In genomic region chr4:129261196-129261595, GRCm38 (mm10) we compare ENCODE assay signal across 9 mouse cellular contexts. TPM values are rescaled to one million over a fixed set of nuclear protein-coding genes. Genes with fewer than 3 reads are reported as not detected.
A peak's percentile ranks its signal among the peaks of the same experiment; 100 is the strongest.
DNase-seq lines count a peak whose midpoint lies in the region; ATAC-seq and TF ChIP-seq lines count a peak whose summit lies in the region.
"Had no signal": no experiment of that assay in that cellular context is flagged by ENCODE, and none has a peak within 500 bp of the region (broad histone marks: within the 10 kb centered on the region; RNA-seq: fewer than 3 reads in every experiment).

Gene C77080 (minus strand): TSS chr4:129261404.

- TF ChIP-seq CTCF in heart, postnatal 0 days (IDR thresholded peaks at IDR 0.05; ENCODE audit: low read depth) = no peak

- 13% methylated on average over 3 of the region's 4 CpGs for WGBS in heart, postnatal 0 days
- 19% methylated on average over 2 of the region's 4 CpGs for WGBS in heart, embryonic 11.5 days (ENCODE audit: insufficient replicate concordance)
- WGBS in midbrain, embryonic 16.5 days = 0% methylated on average over 2 of the region's 4 CpGs
- WGBS in midbrain, embryonic 14.5 days = 7% methylated on average over 2 of the region's 4 CpGs
- 0% methylated on average over 3 of the region's 4 CpGs for WGBS in embryonic facial prominence, embryonic 11.5 days
- WGBS in stomach, embryonic 15.5 days = 25% methylated on average over 2 of the region's 4 CpGs

- H3K9ac ChIP-seq in heart, postnatal 0 days (replicated peaks; ENCODE audit: low read depth, low read length) = no peak within 1 kb of the TSS
- no peak within 1 kb of the TSS for H3K9ac ChIP-seq in heart, embryonic 11.5 days (ENCODE audit: low read depth, low read length)
- H3K9ac ChIP-seq in midbrain, embryonic 16.5 days (ENCODE audit: low read depth, low read length) = peak within 1 kb of the TSS; percentile 26; the same call in 1 of the 2 replicates
- no peak within 1 kb of the TSS for H3K9ac ChIP-seq in midbrain, embryonic 14.5 days (replicated peaks; ENCODE audit: low read length)
- H3K9ac ChIP-seq in embryonic facial prominence, embryonic 11.5 days (replicated peaks; ENCODE audit: low read length) = peak within 1 kb of the TSS; percentile 23; the same call in 1 of the 2 replicates
- no peak within 1 kb of the TSS for H3K9ac ChIP-seq in stomach, embryonic 15.5 days

- peak within 1 kb of the TSS; percentile 53; the same call in 1 of the 2 replicates for H3K27ac ChIP-seq in heart, postnatal 0 days (ENCODE audit: low read depth)
- no peak within 1 kb of the TSS for H3K27ac ChIP-seq in heart, embryonic 11.5 days (ENCODE audit: low read depth, low read length)
- no peak within 1 kb of the TSS for H3K27ac ChIP-seq in midbrain, embryonic 16.5 days (ENCODE audit: low read length)
- no peak within 1 kb of the TSS for H3K27ac ChIP-seq in midbrain, embryonic 14.5 days (replicated peaks; ENCODE audit: low read depth, low read length)
- H3K27ac ChIP-seq in embryonic facial prominence, embryonic 11.5 days (replicated peaks; ENCODE audit: low read depth, low read length) = no peak within 1 kb of the TSS
- peak within 1 kb of the TSS; percentile 31; the same call in 1 of the 2 replicates for H3K27ac ChIP-seq in stomach, embryonic 15.5 days

- DNase-seq in heart, postnatal 0 days (ENCODE audit: low spot score) = no peak
- DNase-seq in midbrain, embryonic 14.5 days = no peak
- peak; percentile 32 for DNase-seq in embryonic facial prominence, embryonic 11.5 days (ENCODE audit: low spot score)
- DNase-seq in gastrocnemius, postnatal 4 days (ENCODE audit: low spot score in 2 of 2) = no peak
- DNase-seq in kidney, postnatal 10 days = no peak
- DNase-seq: cerebellum, postnatal 14 days had no signal

- H3K4me2 ChIP-seq in heart, postnatal 0 days (ENCODE audit: low read depth, low read length) = no peak within 1 kb of the TSS
- H3K4me2 ChIP-seq in heart, embryonic 11.5 days = no peak within 1 kb of the TSS
- no peak within 1 kb of the TSS for H3K4me2 ChIP-seq in midbrain, embryonic 16.5 days (ENCODE audit: low read length)
- H3K4me2 ChIP-seq in midbrain, embryonic 14.5 days (ENCODE audit: low read length) = no peak within 1 kb of the TSS
- no peak within 1 kb of the TSS for H3K4me2 ChIP-seq in embryonic facial prominence, embryonic 11.5 days (ENCODE audit: low read depth, low read length)
- H3K4me2 ChIP-seq in stomach, embryonic 15.5 days = 0 out of 2 replicates have a peak within 1 kb of the TSS, but pooled peaks have one; percentile 24

- H3K27me3 ChIP-seq in heart, postnatal 0 days (ENCODE audit: control insufficient read depth, insufficient read depth, low read length) = no peaks in the 10 kb centered on the region
- peaks cover 37% of the 10 kb centered on the region for H3K27me3 ChIP-seq in heart, embryonic 11.5 days (ENCODE audit: control insufficient read depth, insufficient read depth, low read length)
- no peaks in the 10 kb centered on the region for H3K27me3 ChIP-seq in midbrain, embryonic 16.5 days (ENCODE audit: control insufficient read depth, insufficient read depth, low read depth, low read length)
- no peaks in the 10 kb centered on the region for H3K27me3 ChIP-seq in midbrain, embryonic 14.5 days (ENCODE audit: control insufficient read depth, insufficient read depth, low read length)
- no peaks in the 10 kb centered on the region for H3K27me3 ChIP-seq in embryonic facial prominence, embryonic 11.5 days (ENCODE audit: control insufficient read depth, insufficient read depth, low read length)
- H3K27me3 ChIP-seq in stomach, embryonic 15.5 days (replicated peaks) = no peaks in the 10 kb centered on the region

- no peaks in the 10 kb centered on the region for H3K36me3 ChIP-seq in heart, postnatal 0 days (replicated peaks; ENCODE audit: control insufficient read depth, insufficient read depth, low read length)
- H3K36me3 ChIP-seq in heart, embryonic 11.5 days (ENCODE audit: control insufficient read depth, insufficient read depth, low read length) = no peaks in the 10 kb centered on the region
- no peaks in the 10 kb centered on the region for H3K36me3 ChIP-seq in midbrain, embryonic 16.5 days (ENCODE audit: control insufficient read depth, insufficient read depth, low read length)
- no peaks in the 10 kb centered on the region for H3K36me3 ChIP-seq in midbrain, embryonic 14.5 days (ENCODE audit: control insufficient read depth, insufficient read depth, low read length)
- no peaks in the 10 kb centered on the region for H3K36me3 ChIP-seq in embryonic facial prominence, embryonic 11.5 days (replicated peaks; ENCODE audit: control insufficient read depth, insufficient read depth, low read depth, low read length)
- no peaks in the 10 kb centered on the region for H3K36me3 ChIP-seq in stomach, embryonic 15.5 days

- H3K4me1 ChIP-seq in heart, postnatal 0 days (ENCODE audit: control insufficient read depth, insufficient read depth) = peaks cover 14% of the 10 kb centered on the region
- H3K4me1 ChIP-seq in heart, embryonic 11.5 days (ENCODE audit: control insufficient read depth, insufficient read depth, low read length) = peaks cover 12% of the 10 kb centered on the region
- H3K4me1 ChIP-seq in midbrain, embryonic 16.5 days (ENCODE audit: control insufficient read depth, insufficient read depth, low read length) = 0 out of 2 replicates have a peak, but pooled peaks cover 3% of the 10 kb centered on the region
- peaks cover 16% of the 10 kb centered on the region for H3K4me1 ChIP-seq in midbrain, embryonic 14.5 days (ENCODE audit: control insufficient read depth, insufficient read depth, low read length)
- H3K4me1 ChIP-seq in embryonic facial prominence, embryonic 11.5 days (ENCODE audit: control insufficient read depth, insufficient read depth, low read length) = peaks cover 11% of the 10 kb centered on the region; the same call in 1 of the 2 replicates
- peaks cover 24% of the 10 kb centered on the region for H3K4me1 ChIP-seq in stomach, embryonic 15.5 days

- H3K9me3 ChIP-seq in heart, postnatal 0 days (replicated peaks; ENCODE audit: control insufficient read depth, low read length) = no peaks in the 10 kb centered on the region
- no peaks in the 10 kb centered on the region for H3K9me3 ChIP-seq in heart, embryonic 11.5 days (replicated peaks; ENCODE audit: control insufficient read depth, low read length)
- H3K9me3 ChIP-seq in midbrain, embryonic 16.5 days (replicated peaks; ENCODE audit: control insufficient read depth, low read length, poor library complexity, severe bottlenecking) = no peaks in the 10 kb centered on the region
- no peaks in the 10 kb centered on the region for H3K9me3 ChIP-seq in midbrain, embryonic 14.5 days (ENCODE audit: control insufficient read depth, low read length)
- H3K9me3 ChIP-seq in embryonic facial prominence, embryonic 11.5 days (replicated peaks; ENCODE audit: control insufficient read depth, low read length) = no peaks in the 10 kb centered on the region
- no peaks in the 10 kb centered on the region for H3K9me3 ChIP-seq in stomach, embryonic 15.5 days

- ATAC-seq in heart, postnatal 0 days (ENCODE audit: insufficient read depth, low read depth) = no peak
- no peak for ATAC-seq in heart, embryonic 11.5 days (replicated peaks; ENCODE audit: insufficient number of reproducible peaks, low FRiP score, low TSS enrichment)
- ATAC-seq in midbrain, embryonic 16.5 days = no peak
- ATAC-seq in midbrain, embryonic 14.5 days (ENCODE audit: low FRiP score, low TSS enrichment) = no peak
- ATAC-seq in embryonic facial prominence, embryonic 11.5 days (replicated peaks; ENCODE audit: insufficient number of reproducible peaks, low FRiP score, low TSS enrichment, low read depth) = no peak
- ATAC-seq in stomach, embryonic 15.5 days (ENCODE audit: insufficient read depth, low FRiP score, low read depth) = no peak

- no peak within 1 kb of the TSS for H3K4me3 ChIP-seq in heart, postnatal 0 days (ENCODE audit: low read depth, low read length)
- no peak within 1 kb of the TSS for H3K4me3 ChIP-seq in heart, embryonic 11.5 days (ENCODE audit: low read depth, low read length)
- H3K4me3 ChIP-seq in midbrain, embryonic 16.5 days (ENCODE audit: low read depth, low read length) = no peak within 1 kb of the TSS
- no peak within 1 kb of the TSS for H3K4me3 ChIP-seq in midbrain, embryonic 14.5 days (replicated peaks; ENCODE audit: low read depth, low read length)
- no peak within 1 kb of the TSS for H3K4me3 ChIP-seq in embryonic facial prominence, embryonic 11.5 days (ENCODE audit: low read depth, low read length)
- H3K4me3 ChIP-seq in stomach, embryonic 15.5 days (replicated peaks) = no peak within 1 kb of the TSS

- no peak for TF ChIP-seq EP300 in heart, postnatal 0 days (IDR thresholded peaks at IDR 0.05; ENCODE audit: low read depth)

RNA-seq across cellular contexts. Expression of gene C77080, which starts in this region (rescaled TPM):
- total RNA-seq in heart, postnatal 0 days (2014; rRNA removed; ENCODE audit: low replicate concordance) = 7.8 and 9.0 TPM in 2 replicates
- 0.77 and 0.78 TPM in 2 replicates for polyA plus RNA-seq in heart, postnatal 0 days (2015; fragmentation: Nextera tagmentation; extraction: Ambion mirVana)
- polyA plus RNA-seq in heart, embryonic 11.5 days (2014; fragmentation: Nextera tagmentation; extraction: Ambion mirVana) = 0.76 and 1.5 TPM in 2 replicates
- 6.7 and 8.2 TPM in 2 replicates for polyA plus RNA-seq in midbrain, embryonic 16.5 days (2015; fragmentation: Nextera tagmentation; extraction: Ambion mirVana)
- 7.0 and 8.4 TPM in 2 replicates for polyA plus RNA-seq in midbrain, embryonic 14.5 days (2014; fragmentation: Nextera tagmentation; extraction: Ambion mirVana)
- polyA plus RNA-seq in embryonic facial prominence, embryonic 11.5 days (2014; fragmentation: Nextera tagmentation; extraction: Ambion mirVana) = 2.4 and 2.5 TPM in 2 replicates
- polyA plus RNA-seq in stomach, embryonic 15.5 days (2015; fragmentation: Nextera tagmentation; extraction: Ambion mirVana) = 11.8 and 12.6 TPM in 2 replicates
- total RNA-seq in gastrocnemius, postnatal 4 days (2021) = 1 to 10 TPM; 8.2 to 9.7 TPM

Comparison
In these comparisons a context has a peak if more than half of its experiments do, and no peak if none do; other contexts are left out.
1. H3K27ac ChIP-seq: peak in heart, postnatal 0 days (single experiment) and stomach, embryonic 15.5 days (single experiment); none in heart, embryonic 11.5 days (single experiment), midbrain, embryonic 16.5 days (single experiment), midbrain, embryonic 14.5 days (single experiment) and embryonic facial prominence, embryonic 11.5 days (single experiment).
2. H3K9ac ChIP-seq: peak in midbrain, embryonic 16.5 days (single experiment) and embryonic facial prominence, embryonic 11.5 days (single experiment); none in heart, postnatal 0 days (single experiment), heart, embryonic 11.5 days (single experiment), midbrain, embryonic 14.5 days (single experiment) and stomach, embryonic 15.5 days (single experiment).